Mouse (Mus musculus): ENCODE measurements around the gene Pgap3. TPM values are rescaled to one million over a fixed set of nuclear protein-coding genes. Genes with fewer than 3 reads are reported as not detected.
A peak's percentile ranks its signal among the peaks of the same experiment; 100 is the strongest.

The Pgap3 gene
- polyA plus RNA-seq, 1 experiment from 2014 or later: 6.1 TPM

- Histone ChIP-seq H3K4me2 (ENCODE audit: low read length) (peak overlapping the region; percentile 95), H3K27me3 (replicated peaks; ENCODE audit: control insufficient read depth, insufficient read depth, low read length) (peaks cover 66% of the 10 kb centered on the region), H3K4me1 (ENCODE audit: control insufficient read depth, insufficient read depth, low read length) (peaks cover 5% of the 10 kb centered on the region), H3K27ac (ENCODE audit: low read depth, low read length) (no peak overlapping the region), H3K36me3 (ENCODE audit: control insufficient read depth, insufficient read depth, low read length) (no peaks in the 10 kb centered on the region), H3K4me3 (ENCODE audit: low read depth, low read length) (peak overlapping the region; percentile 47), H3K9ac (ENCODE audit: low read length) (peak overlapping the region; percentile 65), H3K9me3 (replicated peaks; ENCODE audit: control insufficient read depth, low read length) (no peaks in the 10 kb centered on the region)
- DNase-seq (ENCODE audit: low spot score) (no peak), ATAC-seq (no peak)
- 2% methylated on average over 9 of the region's 9 CpGs for WGBS
These were observed 51.0 kb downstream of the Pgap3 start for GRCm38 (mm10) chr11:98349308-98349707.

- peak; percentile 83 for ATAC-seq
- H3K9me3 ChIP-seq (replicated peaks; ENCODE audit: control insufficient read depth, low read length): no peaks in the 10 kb centered on the region
- H3K4me3 ChIP-seq (ENCODE audit: low read depth, low read length): peak within 1 kb of the TSS; percentile 47
- H3K27ac ChIP-seq (ENCODE audit: low read depth, low read length): no peak within 1 kb of the TSS
- H3K36me3 ChIP-seq (ENCODE audit: control insufficient read depth, insufficient read depth, low read length): no peaks in the 10 kb centered on the region
- peak within 1 kb of the TSS; percentile 65 for H3K9ac ChIP-seq (ENCODE audit: low read length)
- peak within 1 kb of the TSS; percentile 95 for H3K4me2 ChIP-seq (ENCODE audit: low read length)
- peak; percentile 76 for DNase-seq (ENCODE audit: low spot score)
- peaks cover 66% of the 10 kb centered on the region for H3K27me3 ChIP-seq (replicated peaks; ENCODE audit: control insufficient read depth, insufficient read depth, low read length)
- peaks cover 5% of the 10 kb centered on the region for H3K4me1 ChIP-seq (ENCODE audit: control insufficient read depth, insufficient read depth, low read length)
- under 1% methylated on average over 52 of the region's 55 CpGs for WGBS
These were observed 52.0 kb downstream of the Pgap3 start, which contains the start of gene Ppp1r1b for GRCm38 (mm10) chr11:98348083-98348961. Gene Ppp1r1b (plus strand): TSS chr11:98348404.

GRCm38 (mm10) chr11:98347385-98348082 lies 52.8 kb downstream of the Pgap3 start:
- H3K4me2 ChIP-seq (ENCODE audit: low read length): peak overlapping the region; percentile 95
- H3K4me1 ChIP-seq (ENCODE audit: control insufficient read depth, insufficient read depth, low read length): peaks cover 5% of the 10 kb centered on the region
- 8% methylated on average over 10 of the region's 12 CpGs for WGBS
- H3K36me3 ChIP-seq (ENCODE audit: control insufficient read depth, insufficient read depth, low read length): no peaks in the 10 kb centered on the region
- ATAC-seq (peak; percentile 21; the same call in 1 of the 2 replicates), DNase-seq (ENCODE audit: low spot score) (no peak)
- peak overlapping the region; percentile 47; the same call in 1 of the 2 replicates for H3K4me3 ChIP-seq (ENCODE audit: low read depth, low read length)
- H3K9me3 ChIP-seq (replicated peaks; ENCODE audit: control insufficient read depth, low read length): no peaks in the 10 kb centered on the region
- peak overlapping the region; percentile 25 for H3K9ac ChIP-seq (ENCODE audit: low read length)
- H3K27me3 ChIP-seq (replicated peaks; ENCODE audit: control insufficient read depth, insufficient read depth, low read length): peaks cover 66% of the 10 kb centered on the region
- no peak overlapping the region for H3K27ac ChIP-seq (ENCODE audit: low read depth, low read length)

- ATAC-seq: no peak
- H3K9ac ChIP-seq (ENCODE audit: low read length): no peak overlapping the region
- peaks cover 58% of the 10 kb centered on the region for H3K27me3 ChIP-seq (replicated peaks; ENCODE audit: control insufficient read depth, insufficient read depth, low read length)
These were observed 54.1 kb downstream of the Pgap3 start for GRCm38 (mm10) chr11:98346168-98346567.

GRCm38 (mm10) chr11:98345253-98345652 lies 55.0 kb downstream of the Pgap3 start:
- Histone ChIP-seq H3K9me3 (replicated peaks; ENCODE audit: control insufficient read depth, low read length) (no peaks in the 10 kb centered on the region), H3K27ac (ENCODE audit: low read depth, low read length) (no peak overlapping the region), H3K9ac (ENCODE audit: low read length) (no peak overlapping the region), H3K4me1 (ENCODE audit: control insufficient read depth, insufficient read depth, low read length) (peaks cover 15% of the 10 kb centered on the region), H3K27me3 (replicated peaks; ENCODE audit: control insufficient read depth, insufficient read depth, low read length) (peaks cover 49% of the 10 kb centered on the region), H3K4me3 (ENCODE audit: low read depth, low read length) (no peak overlapping the region), H3K4me2 (ENCODE audit: low read length) (peak overlapping the region; percentile 39), H3K36me3 (ENCODE audit: control insufficient read depth, insufficient read depth, low read length) (no peaks in the 10 kb centered on the region)
- no peak for ATAC-seq
- peak; percentile 79 for DNase-seq (ENCODE audit: low spot score)
- under 1% methylated on average over 14 of the region's 14 CpGs for WGBS

More at GRCm38 (mm10) chr11:98346168-98346567, 54.1 kb downstream of the Pgap3 start:
- no peak overlapping the region for H3K4me3 ChIP-seq (ENCODE audit: low read depth, low read length)
- H3K9me3 ChIP-seq (replicated peaks; ENCODE audit: control insufficient read depth, low read length): no peaks in the 10 kb centered on the region
- DNase-seq (ENCODE audit: low spot score): no peak
- WGBS: 3% methylated on average over 9 of the region's 9 CpGs
- H3K27ac ChIP-seq (ENCODE audit: low read depth, low read length): no peak overlapping the region
- no peak overlapping the region for H3K4me2 ChIP-seq (ENCODE audit: low read length)
- H3K36me3 ChIP-seq (ENCODE audit: control insufficient read depth, insufficient read depth, low read length): no peaks in the 10 kb centered on the region
- peaks cover 11% of the 10 kb centered on the region for H3K4me1 ChIP-seq (ENCODE audit: control insufficient read depth, insufficient read depth, low read length)

- Histone ChIP-seq H3K4me1 (ENCODE audit: control insufficient read depth, insufficient read depth, low read length) (peaks cover 17% of the 10 kb centered on the region), H3K36me3 (ENCODE audit: control insufficient read depth, insufficient read depth, low read length) (no peaks in the 10 kb centered on the region), H3K4me2 (ENCODE audit: low read length) (peak overlapping the region; percentile 51), H3K4me3 (ENCODE audit: low read depth, low read length) (peak overlapping the region; percentile 23), H3K9ac (ENCODE audit: low read length) (peak overlapping the region; percentile 40; the same call in 1 of the 2 replicates), H3K9me3 (replicated peaks; ENCODE audit: control insufficient read depth, low read length) (no peaks in the 10 kb centered on the region), H3K27me3 (replicated peaks; ENCODE audit: control insufficient read depth, insufficient read depth, low read length) (peaks cover 32% of the 10 kb centered on the region), H3K27ac (ENCODE audit: low read depth, low read length) (no peak overlapping the region; the same call in 1 of the 2 replicates)
- WGBS: under 1% methylated on average over 29 of the region's 29 CpGs
- peak; percentile 47 for ATAC-seq
- peak; percentile 91 for DNase-seq (ENCODE audit: low spot score)
These were observed 58.0 kb downstream of the Pgap3 start for GRCm38 (mm10) chr11:98342000-98342945.

- DNase-seq (ENCODE audit: low spot score): no peak
- Histone ChIP-seq H3K4me2 (ENCODE audit: low read length) (no peak overlapping the region), H3K9ac (ENCODE audit: low read length) (no peak overlapping the region), H3K36me3 (ENCODE audit: control insufficient read depth, insufficient read depth, low read length) (no peaks in the 10 kb centered on the region), H3K27ac (ENCODE audit: low read depth, low read length) (no peak overlapping the region), H3K9me3 (replicated peaks; ENCODE audit: control insufficient read depth, low read length) (no peaks in the 10 kb centered on the region), H3K4me1 (ENCODE audit: control insufficient read depth, insufficient read depth, low read length) (peaks cover 17% of the 10 kb centered on the region), H3K27me3 (replicated peaks; ENCODE audit: control insufficient read depth, insufficient read depth, low read length) (peaks cover 32% of the 10 kb centered on the region), H3K4me3 (ENCODE audit: low read depth, low read length) (no peak overlapping the region)
- ATAC-seq: no peak
- WGBS: 66% methylated on average over 4 of the region's 4 CpGs
These were observed 59.1 kb downstream of the Pgap3 start for GRCm38 (mm10) chr11:98341174-98341573.

GRCm38 (mm10) chr11:98340597-98340996 lies 59.7 kb downstream of the Pgap3 start:
- Histone ChIP-seq H3K9me3 (replicated peaks; ENCODE audit: control insufficient read depth, low read length) (no peaks in the 10 kb centered on the region), H3K27me3 (replicated peaks; ENCODE audit: control insufficient read depth, insufficient read depth, low read length) (peaks cover 33% of the 10 kb centered on the region), H3K4me1 (ENCODE audit: control insufficient read depth, insufficient read depth, low read length) (peaks cover 17% of the 10 kb centered on the region), H3K27ac (ENCODE audit: low read depth, low read length) (peak overlapping the region; percentile 99; the same call in 1 of the 2 replicates), H3K4me3 (ENCODE audit: low read depth, low read length) (no peak overlapping the region), H3K4me2 (ENCODE audit: low read length) (peak overlapping the region; percentile 6; the same call in 1 of the 2 replicates), H3K9ac (ENCODE audit: low read length) (no peak overlapping the region), H3K36me3 (ENCODE audit: control insufficient read depth, insufficient read depth, low read length) (no peaks in the 10 kb centered on the region)
- WGBS: 8% methylated on average over 4 of the region's 4 CpGs
- no peak for ATAC-seq
- DNase-seq (ENCODE audit: low spot score): no peak

Measured in forebrain, embryonic 14.5 days (tissue).